Mouse (Mus musculus): ENCODE results near the gene Lclat1. TPM values are rescaled to one million over a fixed set of nuclear protein-coding genes. Genes with fewer than 3 reads are reported as not detected.

Lclat1 gene
- polyA plus RNA-seq, 1 experiment from 2014 or later, result 54.6 TPM

DNA sequence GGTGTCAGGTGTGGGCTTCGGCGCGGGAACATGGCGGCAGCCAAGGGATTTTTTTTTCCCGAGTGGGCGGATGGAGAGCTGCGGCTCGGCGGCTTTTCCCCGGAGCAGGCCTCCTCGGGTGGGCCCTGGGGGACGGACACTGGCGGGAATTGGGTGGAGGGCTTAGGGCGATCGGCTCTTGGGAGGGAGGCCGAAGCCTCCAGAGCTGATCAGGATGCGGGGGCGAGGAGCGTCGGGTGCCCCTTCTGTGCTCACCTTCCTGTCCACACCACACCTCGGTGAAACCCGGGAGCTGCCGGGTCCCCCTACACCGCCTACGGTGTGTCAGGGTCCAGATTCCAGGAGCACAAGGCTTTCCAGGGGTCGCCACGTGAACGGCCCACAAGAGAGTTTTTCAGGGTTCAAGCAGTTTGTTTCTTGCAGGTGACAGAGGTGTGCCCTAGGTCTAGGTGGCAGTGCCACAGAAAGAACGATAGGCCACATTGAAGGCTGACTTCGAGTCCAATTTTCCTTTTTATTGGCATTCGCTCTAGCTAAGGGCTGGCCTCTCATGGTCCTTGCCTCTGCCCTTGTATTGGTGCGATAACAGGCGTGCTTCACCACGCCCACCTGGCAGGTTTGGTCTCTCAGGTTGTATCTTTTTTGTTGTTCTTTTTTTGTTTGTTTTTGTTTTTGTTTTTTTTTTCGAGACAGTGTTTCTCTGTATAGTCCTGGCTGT is 544 bp downstream of the Lclat1 start:
- H3K9ac ChIP-seq (ENCODE audit: low read length), result peak overlapping the region; percentile 92
- no peaks in the 10 kb centered on the region for H3K27me3 ChIP-seq (ENCODE audit: control insufficient read depth, insufficient read depth, low read length)
- peaks cover 12 to 30% of the 10 kb centered on the region in 2 experiments for H3K4me1 ChIP-seq (ENCODE audit: control insufficient read depth in 2 of 2, insufficient read depth in 2 of 2, low read length in 2 of 2)
- H3K4me2 ChIP-seq (ENCODE audit: low read length), result peak overlapping the region; percentile 97
- peaks cover 7% of the 10 kb centered on the region; the same call in 1 of the 2 replicates for H3K36me3 ChIP-seq (ENCODE audit: control insufficient read depth, insufficient read depth, low read length)
- no peaks in the 10 kb centered on the region for H3K9me3 ChIP-seq (ENCODE audit: control insufficient read depth, low read length)
- 4% methylated on average over 35 of the region's 35 CpGs for WGBS
- peak overlapping the region; percentile 87 to 99 for H3K4me3 ChIP-seq (ENCODE audit: control insufficient read depth in 1 of 2, insufficient read depth in 1 of 2, low read depth in 1 of 2, low read length in 2 of 2)
- H3K27ac ChIP-seq (replicated peaks in 1 of 2; ENCODE audit: control insufficient read depth in 1 of 2, insufficient read depth in 1 of 2, low read depth in 2 of 2, low read length in 2 of 2), result peak overlapping the region; percentile 78 to 83
- ATAC-seq (ENCODE audit: insufficient number of reproducible peaks, insufficient read depth, low FRiP score, low read depth), result peak; percentile 37; the same call in 1 of the 2 replicates

DNA sequence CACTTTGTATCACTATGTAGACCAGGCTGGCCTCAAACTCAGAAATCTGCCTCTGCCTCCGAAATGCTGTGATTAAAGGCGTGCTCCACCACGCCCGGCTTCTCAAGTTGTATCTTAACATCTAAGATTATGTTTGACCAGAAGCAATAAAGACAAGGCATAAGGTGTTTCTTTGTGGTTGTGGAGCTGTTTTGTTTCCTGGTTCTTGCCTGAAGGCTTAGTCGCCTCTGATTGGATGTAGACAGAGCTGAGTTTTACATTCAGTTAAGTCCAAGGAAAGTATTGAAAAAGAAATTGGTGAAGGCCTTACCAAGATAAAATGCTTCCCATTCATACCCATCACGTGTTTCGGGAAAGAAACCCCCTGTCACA is 1.1 kb downstream of the Lclat1 start:
- Histone ChIP-seq H3K4me1 (ENCODE audit: control insufficient read depth in 2 of 2, insufficient read depth in 2 of 2, low read length in 2 of 2) (peaks cover 12 to 32% of the 10 kb centered on the region in 2 experiments), H3K27ac (replicated peaks in 1 of 2; ENCODE audit: control insufficient read depth in 1 of 2, insufficient read depth in 1 of 2, low read depth in 2 of 2, low read length in 2 of 2) (peak overlapping the region in 1 of 2 experiments; percentile 78; a peak in 2 of 4 replicates), H3K4me3 (ENCODE audit: control insufficient read depth in 1 of 2, insufficient read depth in 1 of 2, low read depth in 1 of 2, low read length in 2 of 2) (peak overlapping the region; percentile 87 to 99), H3K9ac (ENCODE audit: low read length) (peak overlapping the region; percentile 92), H3K4me2 (ENCODE audit: low read length) (peak overlapping the region; percentile 97), H3K9me3 (ENCODE audit: control insufficient read depth, low read length) (no peaks in the 10 kb centered on the region), H3K27me3 (ENCODE audit: control insufficient read depth, insufficient read depth, low read length) (no peaks in the 10 kb centered on the region), H3K36me3 (ENCODE audit: control insufficient read depth, insufficient read depth, low read length) (peaks cover 7% of the 10 kb centered on the region; the same call in 1 of the 2 replicates)
- ATAC-seq (ENCODE audit: insufficient number of reproducible peaks, insufficient read depth, low FRiP score, low read depth), result no peak
- 68% methylated on average over 7 of the region's 7 CpGs for WGBS

DNA sequence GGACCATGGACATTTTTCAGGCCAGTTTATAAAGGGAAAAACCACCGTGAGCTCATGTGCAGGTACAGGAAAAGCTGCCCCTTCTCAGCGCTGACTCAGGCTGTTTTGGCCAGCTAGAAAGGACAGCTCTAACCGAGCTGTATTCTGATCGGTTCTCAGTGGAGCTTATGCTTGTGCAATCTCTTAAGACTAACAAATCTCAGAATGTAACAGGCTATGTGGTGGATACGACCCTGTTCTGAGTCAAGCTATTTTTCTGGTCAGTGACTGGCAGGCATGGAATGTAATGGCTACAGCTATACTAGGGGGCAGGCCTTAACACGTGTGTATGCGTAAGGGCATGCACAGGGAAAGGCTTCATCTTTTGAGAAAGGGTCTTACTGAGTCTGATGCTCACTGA is 4.3 kb downstream of the Lclat1 start:
- Histone ChIP-seq H3K4me2 (ENCODE audit: low read length) (peak overlapping the region; percentile 18; the same call in 1 of the 2 replicates), H3K4me3 (ENCODE audit: control insufficient read depth in 1 of 2, insufficient read depth in 1 of 2, low read depth in 1 of 2, low read length in 2 of 2) (no peak overlapping the region), H3K4me1 (ENCODE audit: control insufficient read depth in 2 of 2, insufficient read depth in 2 of 2, low read length in 2 of 2) (peaks cover 12 to 36% of the 10 kb centered on the region in 2 experiments), H3K9ac (ENCODE audit: low read length) (peak overlapping the region; percentile 36), H3K36me3 (ENCODE audit: control insufficient read depth, insufficient read depth, low read length) (peaks cover 10% of the 10 kb centered on the region; the same call in 1 of the 2 replicates), H3K27ac (replicated peaks in 1 of 2; ENCODE audit: control insufficient read depth in 1 of 2, insufficient read depth in 1 of 2, low read depth in 2 of 2, low read length in 2 of 2) (peak overlapping the region; percentile 71 to 82), H3K27me3 (ENCODE audit: control insufficient read depth, insufficient read depth, low read length) (no peaks in the 10 kb centered on the region), H3K9me3 (ENCODE audit: control insufficient read depth, low read length) (no peaks in the 10 kb centered on the region)
- 45% methylated on average over 7 of the region's 7 CpGs for WGBS
- ATAC-seq (ENCODE audit: insufficient number of reproducible peaks, insufficient read depth, low FRiP score, low read depth), result no peak

DNA sequence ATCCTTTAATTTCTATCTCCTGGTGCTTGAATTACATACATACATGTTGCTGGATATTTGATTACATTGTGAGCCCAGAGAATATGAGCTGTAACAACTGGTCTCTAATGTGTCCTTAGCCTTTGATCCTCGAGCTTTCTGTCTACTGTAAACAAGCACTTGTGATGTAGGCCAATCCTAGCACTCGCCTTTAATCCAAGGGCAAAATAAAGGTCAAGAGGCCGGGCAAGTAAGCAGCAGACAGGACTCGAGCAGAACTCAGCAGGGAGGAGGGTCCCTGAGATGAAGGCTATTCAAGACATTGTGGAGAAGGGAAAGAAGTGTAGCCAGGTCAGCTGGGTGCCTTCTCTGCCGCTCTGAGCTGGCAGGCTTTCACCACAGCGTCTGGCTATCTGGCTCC is 4.8 kb downstream of the Lclat1 start:
- 18% methylated on average over 6 of the region's 6 CpGs for WGBS
- H3K9ac ChIP-seq (ENCODE audit: low read length), result peak overlapping the region; percentile 22; the same call in 1 of the 2 replicates
- peak overlapping the region; percentile 31; the same call in 1 of the 2 replicates for H3K4me2 ChIP-seq (ENCODE audit: low read length)
- no peaks in the 10 kb centered on the region for H3K27me3 ChIP-seq (ENCODE audit: control insufficient read depth, insufficient read depth, low read length)
- H3K9me3 ChIP-seq (ENCODE audit: control insufficient read depth, low read length), result no peaks in the 10 kb centered on the region
- H3K27ac ChIP-seq (replicated peaks in 1 of 2; ENCODE audit: control insufficient read depth in 1 of 2, insufficient read depth in 1 of 2, low read depth in 2 of 2, low read length in 2 of 2), result peak overlapping the region; percentile 71 to 79
- H3K36me3 ChIP-seq (ENCODE audit: control insufficient read depth, insufficient read depth, low read length), result peaks cover 10% of the 10 kb centered on the region; the same call in 1 of the 2 replicates
- peaks cover 10 to 36% of the 10 kb centered on the region in 2 experiments for H3K4me1 ChIP-seq (ENCODE audit: control insufficient read depth in 2 of 2, insufficient read depth in 2 of 2, low read length in 2 of 2)
- no peak overlapping the region for H3K4me3 ChIP-seq (ENCODE audit: control insufficient read depth in 1 of 2, insufficient read depth in 1 of 2, low read depth in 1 of 2, low read length in 2 of 2)
- ATAC-seq (ENCODE audit: insufficient number of reproducible peaks, insufficient read depth, low FRiP score, low read depth), result no peak

DNA sequence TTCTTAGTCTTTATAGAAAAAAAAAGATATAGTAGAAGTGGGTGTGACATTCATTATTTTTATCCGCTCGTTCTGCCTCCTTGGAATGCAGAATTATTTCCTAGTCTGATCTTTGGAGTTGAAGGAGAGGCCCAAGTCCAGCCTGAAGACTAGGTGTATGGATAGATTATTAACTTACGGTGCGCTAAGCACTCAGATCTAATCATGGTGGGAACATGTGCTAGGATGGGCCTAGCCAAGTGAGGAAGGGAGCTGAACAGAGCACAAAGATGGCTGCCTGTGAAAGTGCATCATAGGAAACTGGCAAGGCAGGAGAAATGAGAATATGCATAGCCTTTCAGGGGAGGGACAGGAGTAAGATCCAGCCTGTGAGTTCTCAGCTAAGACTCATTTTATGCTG is 5.4 kb downstream of the Lclat1 start:
- 94% methylated on average over 4 of the region's 4 CpGs for WGBS
- no peak for ATAC-seq (ENCODE audit: insufficient number of reproducible peaks, insufficient read depth, low FRiP score, low read depth)
- H3K9me3 ChIP-seq (ENCODE audit: control insufficient read depth, low read length), result no peaks in the 10 kb centered on the region
- H3K4me1 ChIP-seq (ENCODE audit: control insufficient read depth in 2 of 2, insufficient read depth in 2 of 2, low read length in 2 of 2), result peaks cover 10 to 36% of the 10 kb centered on the region in 2 experiments
- peak overlapping the region in 1 of 2 experiments; percentile 17; a peak in 1 of 4 replicates for H3K27ac ChIP-seq (replicated peaks in 1 of 2; ENCODE audit: control insufficient read depth in 1 of 2, insufficient read depth in 1 of 2, low read depth in 2 of 2, low read length in 2 of 2)
- H3K27me3 ChIP-seq (ENCODE audit: control insufficient read depth, insufficient read depth, low read length), result no peaks in the 10 kb centered on the region
- no peak overlapping the region for H3K4me3 ChIP-seq (ENCODE audit: control insufficient read depth in 1 of 2, insufficient read depth in 1 of 2, low read depth in 1 of 2, low read length in 2 of 2)
- peaks cover 10% of the 10 kb centered on the region; the same call in 1 of the 2 replicates for H3K36me3 ChIP-seq (ENCODE audit: control insufficient read depth, insufficient read depth, low read length)
- no peak overlapping the region for H3K9ac ChIP-seq (ENCODE audit: low read length)
- no peak overlapping the region for H3K4me2 ChIP-seq (ENCODE audit: low read length)

DNA sequence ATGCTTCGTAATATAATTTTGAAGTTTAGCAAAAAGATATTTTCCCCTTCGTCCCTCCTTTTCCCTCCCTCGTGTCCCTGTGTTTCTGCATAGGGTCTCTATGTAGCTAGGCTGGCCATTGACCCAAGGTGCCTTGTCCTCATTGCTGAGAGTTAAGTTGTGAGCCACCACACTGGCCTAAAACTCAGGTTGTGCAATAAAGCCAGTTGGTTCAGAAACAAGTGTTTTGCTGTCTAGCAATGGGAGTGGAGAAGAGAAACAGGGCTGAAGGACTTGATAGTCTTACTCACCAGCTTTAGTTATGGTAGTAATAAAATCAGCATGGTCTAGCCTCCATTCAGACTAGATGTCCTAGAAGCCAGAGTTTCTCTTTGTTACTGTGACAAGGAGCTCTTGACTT is 10.3 kb downstream of the Lclat1 start:
- Histone ChIP-seq H3K27me3 (ENCODE audit: control insufficient read depth, insufficient read depth, low read length) (no peaks in the 10 kb centered on the region), H3K9me3 (ENCODE audit: control insufficient read depth, low read length) (no peaks in the 10 kb centered on the region), H3K4me3 (ENCODE audit: control insufficient read depth in 1 of 2, insufficient read depth in 1 of 2, low read depth in 1 of 2, low read length in 2 of 2) (no peak overlapping the region), H3K36me3 (ENCODE audit: control insufficient read depth, insufficient read depth, low read length) (0 out of 2 replicates have a peak, but pooled peaks cover 3% of the 10 kb centered on the region), H3K27ac (replicated peaks in 1 of 2; ENCODE audit: control insufficient read depth in 1 of 2, insufficient read depth in 1 of 2, low read depth in 2 of 2, low read length in 2 of 2) (no peak overlapping the region), H3K4me1 (ENCODE audit: control insufficient read depth in 2 of 2, insufficient read depth in 2 of 2, low read length in 2 of 2) (peaks cover 0 to 11% of the 10 kb centered on the region in 2 experiments; a peak in 2 of 4 replicates), H3K9ac (ENCODE audit: low read length) (no peak overlapping the region), H3K4me2 (ENCODE audit: low read length) (no peak overlapping the region)
- no peak for ATAC-seq (ENCODE audit: insufficient number of reproducible peaks, insufficient read depth, low FRiP score, low read depth)
- WGBS, result 96% methylated on average over 3 of the region's 3 CpGs

DNA sequence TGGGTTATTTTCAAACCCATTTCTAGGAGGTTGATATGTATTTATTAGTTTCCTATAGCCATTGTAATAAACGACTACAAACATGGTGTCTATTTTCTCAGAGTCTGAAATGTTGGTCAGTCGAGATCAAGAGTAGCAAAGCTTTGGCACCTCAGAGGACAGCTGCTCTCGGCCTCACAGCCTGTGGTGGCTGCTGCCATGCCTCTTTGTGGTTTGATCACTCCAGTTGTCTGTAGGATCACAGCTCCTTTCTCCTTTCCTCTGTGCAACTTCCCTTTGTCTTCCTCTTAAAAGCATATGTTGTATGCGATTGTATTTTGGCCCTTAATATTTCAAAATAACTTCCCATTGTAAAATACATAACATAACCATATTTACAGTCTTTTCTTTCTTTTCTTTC is 10.9 kb downstream of the Lclat1 start:
- ATAC-seq (ENCODE audit: insufficient number of reproducible peaks, insufficient read depth, low FRiP score, low read depth), result no peak
- H3K36me3 ChIP-seq (ENCODE audit: control insufficient read depth, insufficient read depth, low read length), result 0 out of 2 replicates have a peak, but pooled peaks cover 3% of the 10 kb centered on the region
- no peak overlapping the region for H3K4me3 ChIP-seq (ENCODE audit: control insufficient read depth in 1 of 2, insufficient read depth in 1 of 2, low read depth in 1 of 2, low read length in 2 of 2)
- H3K4me1 ChIP-seq (ENCODE audit: control insufficient read depth in 2 of 2, insufficient read depth in 2 of 2, low read length in 2 of 2), result peaks cover 3 to 11% of the 10 kb centered on the region in 2 experiments
- 76% methylated on average over 4 of the region's 4 CpGs for WGBS
- H3K9me3 ChIP-seq (ENCODE audit: control insufficient read depth, low read length), result no peaks in the 10 kb centered on the region
- no peak overlapping the region for H3K27ac ChIP-seq (replicated peaks in 1 of 2; ENCODE audit: control insufficient read depth in 1 of 2, insufficient read depth in 1 of 2, low read depth in 2 of 2, low read length in 2 of 2)
- H3K4me2 ChIP-seq (ENCODE audit: low read length), result no peak overlapping the region
- H3K27me3 ChIP-seq (ENCODE audit: control insufficient read depth, insufficient read depth, low read length), result no peaks in the 10 kb centered on the region
- H3K9ac ChIP-seq (ENCODE audit: low read length), result no peak overlapping the region

Measured in heart, embryonic 14.5 days (tissue).